Mouse (Mus musculus) olfactory bulb, adult 2 months (tissue): Measurements from ENCODE around the gene Zfp90. TPM values are rescaled to one million over a fixed set of nuclear protein-coding genes. Genes with fewer than 3 reads are reported as not detected.
A peak's percentile ranks its signal among the peaks of the same experiment; 100 is the strongest.

Experiments
- H3K27ac ChIP-seq: fragments of 200-500 bp; 2 replicates; pipeline ENCODE4 v1.5.1; 2012; ENCODE audit warnings: low read depth, low read length; ENCODE audit not compliant: insufficient read depth
- H3K4me1 ChIP-seq: fragments of 200-500 bp; 2 replicates; pipeline ENCODE4 v1.6.1; 2012; ENCODE audit warnings: low read length; ENCODE audit not compliant: control insufficient read depth, insufficient read depth
- H3K4me3 ChIP-seq: fragments of 200-500 bp; 2 replicates; pipeline ENCODE4 v1.5.1; 2012; ENCODE audit warnings: mild to moderate bottlenecking, low read depth, low read length, moderate library complexity; ENCODE audit not compliant: insufficient read depth
- CTCF ChIP-seq: fragments of 200-500 bp; IDR thresholded peaks from 2 replicates; pipeline ENCODE4 v1.5.1; 2012; ENCODE audit warnings: low read depth, mild to moderate bottlenecking, low read length, moderate library complexity; ENCODE audit not compliant: insufficient read depth
- POLR2A ChIP-seq: fragments of 200-500 bp; IDR thresholded peaks from 2 replicates; pipeline ENCODE4 v1.6.1; 2012; ENCODE audit warnings: mild to moderate bottlenecking, low read depth, low read length, moderate library complexity; ENCODE audit not compliant: insufficient read depth
- WGBS: fragments of 180-500 bp; shearing (Covaris S2); methylation state at CpG from one replicate; pipeline ENCODE4 v1.1.7; 2018; 5-methylcytosine and 5-hydroxymethylcytosine counted together
- polyA plus RNA-seq: library from polyadenylated mRNA; stranded (reverse); fragments of >200 nt; gene quantifications from 2 replicates; pipeline ENCODE4 v1.2.4, GENCODE M21; 2012; ENCODE audit warnings: low replicate concordance; ENCODE audit not compliant: missing spikeins, insufficient read depth, insufficient read length

Zfp90 gene
- not detected in 2 replicates for polyA plus RNA-seq

GRCm38 (mm10) chr8:106415182-106415971 lies at the start of gene Zfp90:
Gene Zfp90 (plus strand): TSS chr8:106415327.
- TF ChIP-seq POLR2A (peak; percentile 57), CTCF (peak; percentile 66; the same call in 1 of the 2 replicates)
- 0 out of 2 replicates have a peak within 1 kb of the TSS, but pooled peaks have one; percentile 18 for H3K27ac ChIP-seq
- H3K4me1 ChIP-seq = 0 out of 2 replicates have a peak, but pooled peaks cover 2% of the 10 kb centered on the region
- peak within 1 kb of the TSS; percentile 74 for H3K4me3 ChIP-seq
- under 1% methylated on average over 46 of the region's 46 CpGs for WGBS

GRCm38 (mm10) chr8:106368501-106368900 lies 46.6 kb upstream of the Zfp90 start:
- Histone ChIP-seq H3K27ac (no peak overlapping the region), H3K4me3 (no peak overlapping the region), H3K4me1 (no peaks in the 10 kb centered on the region)
- WGBS = 70% methylated on average over 3 of the region's 3 CpGs
- TF ChIP-seq CTCF = no peak
- TF ChIP-seq POLR2A = no peak

GRCm38 (mm10) chr8:106369069-106369468 lies 46.1 kb upstream of the Zfp90 start:
- 93% methylated on average over 7 of the region's 7 CpGs for WGBS
- H3K27ac ChIP-seq = no peak overlapping the region
- H3K4me3 ChIP-seq = no peak overlapping the region
- H3K4me1 ChIP-seq = no peaks in the 10 kb centered on the region
- no peak for TF ChIP-seq CTCF
- no peak for TF ChIP-seq POLR2A

DNA sequence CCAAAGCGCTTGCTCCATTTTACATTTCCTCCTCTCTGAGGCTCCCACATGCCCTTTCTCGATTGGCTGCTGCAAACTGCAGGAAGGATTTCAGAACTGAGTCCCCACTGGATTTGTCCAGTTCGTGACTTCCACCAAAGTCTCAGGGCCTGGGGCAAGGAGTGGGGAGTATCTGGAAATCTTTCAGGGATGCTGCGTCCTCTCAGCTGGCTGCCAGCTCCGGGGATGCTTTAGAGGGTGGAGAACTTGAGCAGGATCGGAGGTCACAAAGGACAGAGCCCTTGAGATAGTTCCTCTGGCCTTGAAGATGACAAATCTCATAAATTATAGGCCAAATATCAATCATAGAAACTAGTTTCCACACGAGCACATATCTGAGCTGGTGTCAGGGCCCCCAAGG lies 39.2 kb upstream of the Zfp90 start:
- Histone ChIP-seq H3K4me3 (no peak overlapping the region), H3K27ac (no peak overlapping the region), H3K4me1 (no peaks in the 10 kb centered on the region)
- TF ChIP-seq POLR2A (no peak), CTCF (no peak)
- WGBS = 91% methylated on average over 7 of the region's 7 CpGs

DNA sequence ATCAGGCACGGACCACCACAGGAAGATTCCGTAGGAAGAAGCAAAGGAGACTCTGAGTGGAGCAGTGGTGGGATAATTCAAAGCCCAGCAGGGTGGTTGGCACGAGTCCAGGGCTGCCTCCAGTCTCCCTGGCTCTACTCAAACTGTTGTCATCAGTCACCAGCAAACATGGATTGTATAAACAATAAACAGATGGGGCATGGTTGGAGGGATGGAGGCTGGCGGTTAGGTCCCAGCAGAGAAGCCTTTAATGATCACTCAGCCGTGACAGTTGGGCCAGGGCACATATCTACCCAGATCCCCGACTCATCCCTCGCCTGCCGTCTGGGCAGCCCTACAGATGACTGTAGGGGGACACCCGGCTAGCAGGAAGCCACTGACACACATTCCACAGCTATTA lies 38.3 kb upstream of the Zfp90 start:
- H3K4me1 ChIP-seq = no peaks in the 10 kb centered on the region
- no peak overlapping the region for H3K27ac ChIP-seq
- TF ChIP-seq CTCF = no peak
- TF ChIP-seq POLR2A = no peak
- no peak overlapping the region for H3K4me3 ChIP-seq
- 50% methylated on average over 9 of the region's 9 CpGs for WGBS

- no peak for TF ChIP-seq POLR2A
- TF ChIP-seq CTCF = no peak
- H3K4me3 ChIP-seq = no peak overlapping the region
- 82% methylated on average over 7 of the region's 7 CpGs for WGBS
- H3K4me1 ChIP-seq = no peaks in the 10 kb centered on the region
- H3K27ac ChIP-seq = no peak overlapping the region
These were observed 36.6 kb upstream of the Zfp90 start for GRCm38 (mm10) chr8:106378501-106379048.

GRCm38 (mm10) chr8:106379357-106379756 lies 35.8 kb upstream of the Zfp90 start:
- WGBS = 85% methylated on average over 5 of the region's 5 CpGs
- H3K4me3 ChIP-seq = no peak overlapping the region
- no peak for TF ChIP-seq POLR2A
- TF ChIP-seq CTCF = no peak
- no peak overlapping the region for H3K27ac ChIP-seq
- H3K4me1 ChIP-seq = no peaks in the 10 kb centered on the region

DNA sequence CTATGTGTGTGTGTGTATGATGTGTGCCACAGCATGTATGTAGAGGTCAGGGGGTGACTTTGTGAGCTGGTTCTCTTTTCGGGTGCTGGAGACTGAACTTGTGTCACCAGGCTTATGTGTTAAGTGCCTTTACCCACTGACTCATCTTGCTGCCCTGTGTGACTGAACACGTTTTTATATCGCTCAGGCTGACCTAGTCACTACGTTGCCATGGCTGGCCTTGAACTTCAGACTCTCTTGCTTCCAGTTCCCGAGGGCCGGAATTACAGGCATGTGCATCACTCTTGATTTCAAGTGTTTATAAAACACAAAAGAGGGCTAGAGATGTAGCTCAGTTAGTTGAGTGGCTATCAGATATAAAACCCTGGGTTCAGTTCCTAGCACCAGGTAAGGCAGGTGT lies 34.1 kb upstream of the Zfp90 start:
- no peak overlapping the region for H3K27ac ChIP-seq
- H3K4me1 ChIP-seq = no peaks in the 10 kb centered on the region
- no peak overlapping the region for H3K4me3 ChIP-seq
- WGBS = 97% methylated on average over 6 of the region's 6 CpGs
- TF ChIP-seq CTCF (no peak), POLR2A (no peak)

GRCm38 (mm10) chr8:106387801-106388415 lies 27.2 kb upstream of the Zfp90 start:
- H3K4me3 ChIP-seq = no peak overlapping the region
- H3K4me1 ChIP-seq = no peaks in the 10 kb centered on the region
- WGBS = 85% methylated on average over 9 of the region's 9 CpGs
- TF ChIP-seq CTCF (no peak), POLR2A (no peak)
- no peak overlapping the region for H3K27ac ChIP-seq
